Mouse (Mus musculus) ES-E14 (cell line): ENCODE results near the gene Etv6. TPM values are rescaled to one million over a fixed set of nuclear protein-coding genes. Genes with fewer than 3 reads are reported as not detected.

Experiments used
- DNase-seq: peaks from one replicate; pipeline ENCODE4 v3.0.0-alpha.2; 2013; ENCODE audit warnings: low read depth, low spot score
- H3K27ac ChIP-seq: 2 replicates; pipeline ENCODE4 v1.5.1; 2012; ENCODE audit warnings: low read depth, mild to moderate bottlenecking, low read length, moderate library complexity, mixed read lengths; ENCODE audit not compliant: poor library complexity, insufficient read depth, severe bottlenecking
- H3K36me3 ChIP-seq: 2 replicates; pipeline ENCODE4 v1.6.1; 2012; ENCODE audit warnings: mild to moderate bottlenecking, low read length, moderate library complexity, mixed read lengths; ENCODE audit not compliant: control insufficient read depth, poor library complexity, insufficient read depth, severe bottlenecking
- H3K4me1 ChIP-seq, 2 experiments: fragments of 150-350 bp in 1 of 2; sonication (generic) in 1 of 2; 2 replicates each; pipeline ENCODE4 v1.6.1; 2012; ENCODE audit warnings: low read length in 2 of 2, mild to moderate bottlenecking in 1 of 2, mixed read lengths in 1 of 2; ENCODE audit not compliant: control insufficient read depth in 2 of 2, insufficient read depth in 2 of 2, poor library complexity in 1 of 2
- H3K4me3 ChIP-seq, 2 experiments: fragments of 150-350 bp in 1 of 2; sonication (generic) in 1 of 2; 2 replicates each; pipeline ENCODE4 v1.5.1; 2012; ENCODE audit warnings: low read length in 2 of 2, low read depth in 1 of 2, mild to moderate bottlenecking in 1 of 2, mixed read lengths in 1 of 2; ENCODE audit not compliant: insufficient read depth in 1 of 2, poor library complexity in 1 of 2, severe bottlenecking in 1 of 2
- H3K9ac ChIP-seq: 2 replicates; pipeline ENCODE4 v1.6.1; 2012; ENCODE audit warnings: low read depth, mild to moderate bottlenecking, low read length, mixed read lengths; ENCODE audit not compliant: poor library complexity, insufficient read depth, severe bottlenecking
- H3K9me3 ChIP-seq: fragments of 150-350 bp; sonication (generic); 2 replicates; pipeline ENCODE4 v1.6.1; 2012; ENCODE audit warnings: low read depth, mild to moderate bottlenecking, low read length; ENCODE audit not compliant: control insufficient read depth, insufficient read depth
- CHD2 ChIP-seq: IDR thresholded peaks from 2 replicates; pipeline ENCODE4 v1.6.1; 2014; ENCODE audit warnings: mild to moderate bottlenecking, low read depth, low read length, inconsistent platforms
- HCFC1 ChIP-seq: IDR thresholded peaks from 2 replicates; pipeline ENCODE4 v1.6.1; 2012; ENCODE audit warnings: low read length, inconsistent platforms, borderline replicate concordance; ENCODE audit not compliant: insufficient read depth
- MAFK ChIP-seq: IDR thresholded peaks from 2 replicates; pipeline ENCODE4 v1.6.1; 2014; ENCODE audit warnings: mild to moderate bottlenecking, low read depth, low read length, inconsistent platforms; ENCODE audit not compliant: insufficient read depth
- ZC3H11A ChIP-seq: IDR thresholded peaks from 2 replicates; pipeline ENCODE4 v1.6.1; 2012; ENCODE audit warnings: low read depth, mild to moderate bottlenecking, inconsistent platforms, low read length, borderline replicate concordance
- ZNF384 ChIP-seq: IDR thresholded peaks from 2 replicates; pipeline ENCODE4 v1.6.1; 2012; ENCODE audit warnings: low read depth, low read length, inconsistent platforms
- in situ Hi-C, 2 experiments: fragments of 600-800 bp; cut with MboI; formaldehyde crosslinking; loops; one replicate each; pipeline ENCODE4 v1.15.1; 2025; ENCODE audit warnings: low sequenced_read_pairs in 2 of 2, inconsistent platforms in 1 of 2; ENCODE audit not compliant: unreplicated experiment in 2 of 2
- total RNA-seq: library from RNA; depleted of rRNA; stranded (reverse); fragments of 300-350 nt; gene quantifications from 2 replicates; pipeline ENCODE4 v1.2.3, GENCODE M21; 2012; rRNA removed

The Etv6 gene
- 9.7 and 11.8 TPM in 2 replicates for total RNA-seq

- H3K9me3 ChIP-seq, result no peaks in the 10 kb centered on the region
- H3K9ac ChIP-seq, result peak within 1 kb of the TSS; percentile 83
- peaks cover 5 to 27% of the 10 kb centered on the region in 2 experiments; a peak in 3 of 4 replicates for H3K4me1 ChIP-seq
- no peak for TF ChIP-seq HCFC1
- TF ChIP-seq ZC3H11A, result no peak
- no peak for TF ChIP-seq CHD2
- TF ChIP-seq ZNF384, result no peak
- no peak for TF ChIP-seq MAFK
- no peaks in the 10 kb centered on the region for H3K36me3 ChIP-seq
- peak within 1 kb of the TSS; percentile 83 for H3K27ac ChIP-seq
- peak; percentile 53 for DNase-seq
- in situ Hi-C loops, result no loop called here
- H3K4me3 ChIP-seq, result peak within 1 kb of the TSS; percentile 75 to 99
Observed at GRCm38 (mm10) chr6:134035490-134036405, at the start of gene Etv6. Gene Etv6, plus strand, starts transcription at chr6:134035700.

- H3K4me3 ChIP-seq, result no peak overlapping the region
- DNase-seq, result no peak
- H3K36me3 ChIP-seq, result no peaks in the 10 kb centered on the region
- no peak overlapping the region for H3K9ac ChIP-seq
- TF ChIP-seq ZC3H11A, result no peak
- TF ChIP-seq ZNF384, result no peak
- no peak for TF ChIP-seq HCFC1
- no peak for TF ChIP-seq MAFK
- TF ChIP-seq CHD2, result no peak
- H3K4me1 ChIP-seq, result peaks cover 5 to 23% of the 10 kb centered on the region in 2 experiments
- in situ Hi-C loops, result no loop called here
- no peak overlapping the region; the same call in 1 of the 2 replicates for H3K27ac ChIP-seq
- H3K9me3 ChIP-seq, result no peaks in the 10 kb centered on the region
Observed at GRCm38 (mm10) chr6:133986161-133986560, 49.3 kb upstream of the Etv6 start.

GRCm38 (mm10) chr6:133987068-133987591, 48.4 kb upstream of the Etv6 start:
- no peaks in the 10 kb centered on the region for H3K36me3 ChIP-seq
- peaks cover 5 to 23% of the 10 kb centered on the region in 2 experiments for H3K4me1 ChIP-seq
- in situ Hi-C loops, result no loop called here
- TF ChIP-seq HCFC1, result no peak
- TF ChIP-seq CHD2, result peak; percentile 42; the same call in 1 of the 2 replicates
- no peak overlapping the region for H3K4me3 ChIP-seq
- no peaks in the 10 kb centered on the region for H3K9me3 ChIP-seq
- peak; percentile 56 for DNase-seq
- H3K9ac ChIP-seq, result no peak overlapping the region
- peak overlapping the region; percentile 41; the same call in 1 of the 2 replicates for H3K27ac ChIP-seq

GRCm38 (mm10) chr6:133988011-133988410, 47.5 kb upstream of the Etv6 start:
- in situ Hi-C loops, result no loop called here
- H3K4me3 ChIP-seq, result no peak overlapping the region
- TF ChIP-seq CHD2 (no peak), HCFC1 (no peak), ZNF384 (no peak), MAFK (no peak), ZC3H11A (no peak)
- no peaks in the 10 kb centered on the region for H3K36me3 ChIP-seq
- no peaks in the 10 kb centered on the region for H3K9me3 ChIP-seq
- no peak overlapping the region for H3K27ac ChIP-seq
- peak; percentile 21 for DNase-seq
- no peak overlapping the region for H3K9ac ChIP-seq
- peaks cover 5 to 23% of the 10 kb centered on the region in 2 experiments for H3K4me1 ChIP-seq
